Mouse (Mus musculus): ENCODE results near the gene Angptl3. TPM values are rescaled to one million over a fixed set of nuclear protein-coding genes. Genes with fewer than 3 reads are reported as not detected.

Angptl3 gene
- polyA plus RNA-seq, 1 experiment from 2014 or later = 1.9 TPM

DNA sequence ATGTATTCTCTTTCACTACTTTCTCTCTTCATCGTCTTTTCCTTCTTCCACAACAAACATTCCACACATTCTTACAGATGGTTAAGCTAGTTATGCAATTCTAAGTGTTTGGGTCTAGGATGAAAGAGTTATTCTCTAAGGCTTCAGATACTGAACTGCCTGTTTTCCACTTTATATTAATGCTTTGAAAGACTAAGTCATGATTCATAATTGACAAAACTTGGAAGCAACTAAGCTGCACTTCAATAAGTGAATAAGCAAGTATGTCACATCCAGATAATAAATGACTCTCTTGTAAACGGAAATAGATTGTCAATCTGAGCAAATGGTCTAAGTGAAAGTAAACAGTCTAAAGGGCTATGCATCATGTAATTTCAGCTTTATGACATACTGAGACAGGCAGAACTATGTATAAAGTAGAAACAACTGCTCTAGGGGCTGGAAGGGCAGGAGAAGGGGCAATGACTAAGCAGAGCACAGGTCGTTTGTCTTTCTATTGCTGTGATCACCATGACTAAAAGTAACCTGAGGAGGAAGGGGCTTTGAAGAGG lies 60.5 kb downstream of the Angptl3 start:
- H3K27ac ChIP-seq (ENCODE audit: low read depth, low read length) = no peak overlapping the region
- DNase-seq (ENCODE audit: low spot score) (no peak), ATAC-seq (replicated peaks; ENCODE audit: low FRiP score) (no peak)
- H3K27me3 ChIP-seq (ENCODE audit: control insufficient read depth, insufficient read depth, low read length) = no peaks in the 10 kb centered on the region
- H3K36me3 ChIP-seq (ENCODE audit: control insufficient read depth, insufficient read depth, low read length) = no peaks in the 10 kb centered on the region; the same call in 1 of the 2 replicates
- no peaks in the 10 kb centered on the region for H3K4me1 ChIP-seq (replicated peaks; ENCODE audit: control insufficient read depth, insufficient read depth, low read length)
- no peak overlapping the region for H3K4me2 ChIP-seq (ENCODE audit: low read depth, low read length, severe bottlenecking)
- H3K4me3 ChIP-seq (ENCODE audit: low read depth, low read length) = no peak overlapping the region
- 63% methylated on average over 3 of the region's 3 CpGs for WGBS
- no peak overlapping the region for H3K9ac ChIP-seq (ENCODE audit: low read length)
- no peaks in the 10 kb centered on the region for H3K9me3 ChIP-seq (ENCODE audit: control insufficient read depth, low read length)

DNA sequence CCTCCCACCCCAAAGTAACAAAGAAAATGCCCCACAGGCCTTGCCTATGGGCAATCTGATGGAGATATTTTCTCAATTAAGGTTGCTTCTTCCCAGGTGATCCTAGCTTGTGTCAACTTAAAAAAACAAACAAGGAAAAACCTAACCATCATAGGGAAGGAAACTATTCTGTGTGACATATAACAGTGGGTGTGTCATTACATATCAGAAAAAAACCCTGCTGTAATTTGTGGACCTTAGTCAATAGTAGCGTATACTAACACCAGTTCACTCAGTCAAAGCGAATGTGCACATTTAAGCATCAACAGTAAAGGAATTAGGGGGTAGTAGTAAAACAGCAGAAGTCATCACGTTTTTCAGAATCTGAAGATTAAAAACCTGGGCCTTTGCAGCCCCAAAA lies 61.0 kb downstream of the Angptl3 start:
- DNase-seq (ENCODE audit: low spot score) (no peak), ATAC-seq (replicated peaks; ENCODE audit: low FRiP score) (no peak)
- Histone ChIP-seq H3K27ac (ENCODE audit: low read depth, low read length) (no peak overlapping the region), H3K36me3 (ENCODE audit: control insufficient read depth, insufficient read depth, low read length) (no peaks in the 10 kb centered on the region; the same call in 1 of the 2 replicates), H3K9me3 (ENCODE audit: control insufficient read depth, low read length) (no peaks in the 10 kb centered on the region), H3K9ac (ENCODE audit: low read length) (no peak overlapping the region), H3K27me3 (ENCODE audit: control insufficient read depth, insufficient read depth, low read length) (no peaks in the 10 kb centered on the region), H3K4me3 (ENCODE audit: low read depth, low read length) (no peak overlapping the region), H3K4me1 (replicated peaks; ENCODE audit: control insufficient read depth, insufficient read depth, low read length) (no peaks in the 10 kb centered on the region), H3K4me2 (ENCODE audit: low read depth, low read length, severe bottlenecking) (no peak overlapping the region)
- whole genome bisulfite sequencing = 94% methylated on average over 3 of the region's 3 CpGs

Other genes with a start within 250 kb of the Angptl3 start
- gene Kank4, start 213.4 kb upstream of the Angptl3 start, polyA plus RNA-seq (2014; fragmentation: Nextera tagmentation; extraction: Ambion mirVana) = 1.1 and 1.3 TPM in 2 replicates
- not detected in 2 replicates for gene I0C0044D17Rik, start 207.1 kb upstream of the Angptl3 start, polyA plus RNA-seq (2014; fragmentation: Nextera tagmentation; extraction: Ambion mirVana)
- gene Usp1, start 107.1 kb upstream of the Angptl3 start, polyA plus RNA-seq (2014; fragmentation: Nextera tagmentation; extraction: Ambion mirVana) = 153 and 173 TPM in 2 replicates
- gene Dock7, start 90.0 kb downstream of the Angptl3 start, polyA plus RNA-seq (2014; fragmentation: Nextera tagmentation; extraction: Ambion mirVana) = 102 and 108 TPM in 2 replicates
- 12.0 and 12.6 TPM in 2 replicates for gene Atg4c, start 163.0 kb downstream of the Angptl3 start, polyA plus RNA-seq (2014; fragmentation: Nextera tagmentation; extraction: Ambion mirVana)

Data from forebrain, embryonic 11.5 days (tissue).